Mouse (Mus musculus) kidney, adult 10 weeks (tissue): Measurements from ENCODE around the gene Znfx1. TPM values are rescaled to one million over a fixed set of nuclear protein-coding genes. Genes with fewer than 3 reads are reported as not detected.

Source experiments
- polyA plus RNA-seq: library from polyadenylated mRNA; stranded (reverse); fragments of 350-450 nt; fragmentation: Illumina TruSeq; extraction: RNeasy Lipid Tissue Mini Kit (QIAGEN cat#74804); gene quantifications from one replicate; pipeline ENCODE4 v1.2.3, GENCODE M21; 2014; ENCODE audit warnings: low read depth, low replicate concordance

Znfx1 gene
- 7.6 TPM for polyA plus RNA-seq

GRCm38 (mm10) chr2:167062965-167063880, at the start of gene Znfx1:
Znfx1 (minus strand) TSS chr2:167063015.

DNA sequence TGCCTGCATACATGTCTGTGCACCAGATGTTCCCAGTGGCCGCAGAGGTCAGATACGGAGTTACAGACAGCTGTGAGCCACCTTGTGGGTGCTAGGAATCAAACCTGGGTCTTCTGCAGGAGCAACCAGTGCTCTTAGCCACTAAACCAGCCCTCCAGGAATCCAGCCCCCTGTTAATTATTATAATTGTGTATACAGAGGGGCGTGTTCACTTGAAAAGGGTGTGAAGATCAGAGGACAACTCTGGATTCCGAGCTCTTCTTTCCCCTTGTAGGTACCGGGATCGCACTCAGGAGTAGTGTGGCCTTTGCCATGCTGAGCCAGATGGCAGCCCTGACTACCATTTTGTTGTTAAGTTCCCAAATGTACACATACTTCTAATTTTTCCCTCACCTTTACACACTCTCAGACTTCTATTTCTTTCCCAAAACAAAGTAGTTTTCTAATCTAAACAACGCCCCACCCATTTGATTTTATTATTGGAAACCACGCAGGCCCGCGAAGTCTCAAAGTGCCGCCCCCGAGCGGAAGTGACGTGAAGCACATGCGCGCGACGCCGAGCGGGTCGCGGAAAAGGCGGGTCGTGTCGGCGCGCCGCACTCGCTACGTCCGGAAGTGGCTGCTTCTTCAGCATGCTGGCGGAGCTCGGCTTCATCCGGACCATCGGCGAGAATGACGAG, 48.0 kb downstream of the Znfx1 start, which contains the start of gene Ddx27:
Ddx27 (plus strand) TSS at position 492 of the 680 bp plus-strand sequence.

GRCm38 (mm10) chr2:166995796-166996532, 66.9 kb downstream of the Znfx1 start, which contains the start of gene Stau1:
Stau1 (minus strand) TSS chr2:166996299.

Other genes starting within 250 kb of the Znfx1 start
- gene Cse1l, start 157.0 kb downstream of the Znfx1 start, polyA plus RNA-seq, result 165 TPM
- 30.2 TPM for gene Stau1, start 66.7 kb downstream of the Znfx1 start, polyA plus RNA-seq
- gene Ddx27, start 47.8 kb downstream of the Znfx1 start, polyA plus RNA-seq, result 9.2 TPM
- gene Kcnb1, start 127.1 kb upstream of the Znfx1 start, polyA plus RNA-seq, result 1.0 TPM
- gene Ptgis, start 177.6 kb upstream of the Znfx1 start, polyA plus RNA-seq, result 0.69 TPM